Mouse (Mus musculus): ENCODE measurements around the gene Fstl1.

GRCm38 (mm10) chr16:37871112-37871715, 94.5 kb downstream of the Fstl1 start:
- TF ChIP-seq POLR2A (IDR thresholded peaks at IDR 0.05; ENCODE audit: borderline replicate concordance, control insufficient read depth, low read depth, low read length) = no peak
- TF ChIP-seq CTCF (IDR thresholded peaks at IDR 0.05; ENCODE audit: control insufficient read depth, insufficient read depth, low read length) = no peak
